Mouse (Mus musculus): ENCODE measurements at regions not wholly inside any gene's neighbourhood (a gene's known extent, or its start where the extent isn't known, plus 50 kb on each side); places are given as distances from the start of the nearest gene placed in this dataset.

- WGBS: 49% methylated on average over 5 of the region's 5 CpGs
- peak overlapping the region; percentile 4; the same call in 1 of the 2 replicates for H3K27ac ChIP-seq
- no peak overlapping the region for H3K4me3 ChIP-seq
- no peaks in the 10 kb centered on the region for H3K27me3 ChIP-seq (ENCODE audit: insufficient read depth, poor library complexity, severe bottlenecking)
- H3K4me1 ChIP-seq (replicated peaks): peaks cover 41% of the 10 kb centered on the region
- no peaks in the 10 kb centered on the region for H3K36me3 ChIP-seq
- no peak for DNase-seq (ENCODE audit: low spot score)
- H3K9me3 ChIP-seq: no peaks in the 10 kb centered on the region
These were observed 104.6 kb upstream of the Jun start for GRCm38 (mm10) chr4:95156451-95157271.

DNA sequence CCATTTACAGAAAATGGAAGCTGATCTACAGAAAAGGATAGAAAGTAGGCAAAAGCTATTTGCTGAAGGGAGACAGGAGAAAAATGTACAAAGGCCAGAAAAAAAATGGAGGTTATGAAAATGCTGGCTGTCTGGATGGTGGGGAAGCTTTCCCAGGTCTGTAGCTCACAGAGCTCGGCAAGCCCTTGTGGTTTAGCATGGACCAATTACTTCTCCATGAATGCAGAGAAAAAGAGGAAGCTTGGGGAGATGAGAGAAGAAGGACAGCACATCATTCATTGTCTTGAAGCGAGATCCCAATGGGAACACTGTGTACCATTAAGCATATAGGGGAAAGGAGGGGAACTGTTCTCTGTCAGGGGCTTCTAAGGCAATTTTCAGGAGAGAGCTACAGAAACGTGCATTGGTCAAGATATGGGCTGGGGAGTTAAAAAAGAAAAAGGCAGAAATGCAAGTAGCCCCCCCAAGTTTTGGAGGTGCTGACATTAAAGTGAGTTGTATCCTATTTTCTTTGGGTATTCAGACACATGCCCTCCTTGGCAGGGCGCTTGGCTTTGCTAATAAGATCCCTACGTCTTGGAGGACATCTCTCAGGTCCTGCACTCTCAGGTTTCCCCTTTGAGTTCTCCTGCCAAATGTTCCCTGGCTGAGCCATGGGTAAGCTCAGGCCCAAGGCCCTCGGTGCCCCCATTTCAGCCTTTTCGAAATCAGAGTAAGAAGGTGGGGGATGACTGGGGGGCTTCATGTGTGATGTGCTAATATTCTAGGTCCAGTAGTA lies 105.8 kb upstream of the Jun start:
- no peak for DNase-seq (ENCODE audit: low spot score)
- H3K4me1 ChIP-seq (replicated peaks): peaks cover 43% of the 10 kb centered on the region
- H3K9me3 ChIP-seq: no peaks in the 10 kb centered on the region
- no peak overlapping the region for H3K4me3 ChIP-seq
- H3K27me3 ChIP-seq (ENCODE audit: insufficient read depth, poor library complexity, severe bottlenecking): no peaks in the 10 kb centered on the region
- no peak overlapping the region for H3K27ac ChIP-seq
- 82% methylated on average over 7 of the region's 7 CpGs for WGBS
- H3K36me3 ChIP-seq: no peaks in the 10 kb centered on the region

GRCm38 (mm10) chr4:95158632-95159424 lies 106.8 kb upstream of the Jun start:
- 83% methylated on average over 6 of the region's 6 CpGs for WGBS

GRCm38 (mm10) chr4:95159821-95160220 lies 107.8 kb upstream of the Jun start:
- H3K36me3 ChIP-seq: no peaks in the 10 kb centered on the region
- no peaks in the 10 kb centered on the region for H3K27me3 ChIP-seq (ENCODE audit: insufficient read depth, poor library complexity, severe bottlenecking)
- DNase-seq (ENCODE audit: low spot score): no peak
- 97% methylated on average over 4 of the region's 4 CpGs for WGBS
- H3K4me1 ChIP-seq (replicated peaks): peaks cover 28% of the 10 kb centered on the region
- H3K27ac ChIP-seq: no peak overlapping the region
- no peak overlapping the region for H3K4me3 ChIP-seq
- no peaks in the 10 kb centered on the region for H3K9me3 ChIP-seq

More at GRCm38 (mm10) chr4:95158632-95159424, 106.8 kb upstream of the Jun start:
- no peaks in the 10 kb centered on the region for H3K27me3 ChIP-seq (ENCODE audit: insufficient read depth, poor library complexity, severe bottlenecking)
- no peaks in the 10 kb centered on the region for H3K36me3 ChIP-seq
- no peak overlapping the region for H3K27ac ChIP-seq
- no peaks in the 10 kb centered on the region for H3K9me3 ChIP-seq
- no peak overlapping the region for H3K4me3 ChIP-seq
- no peak for DNase-seq (ENCODE audit: low spot score)
- peaks cover 38% of the 10 kb centered on the region for H3K4me1 ChIP-seq (replicated peaks)

- H3K4me3 ChIP-seq: peak overlapping the region; percentile 68
- peak overlapping the region; percentile 94; the same call in 1 of the 2 replicates for H3K27ac ChIP-seq
- H3K27me3 ChIP-seq (ENCODE audit: insufficient read depth, poor library complexity, severe bottlenecking): no peaks in the 10 kb centered on the region
- H3K9me3 ChIP-seq: no peaks in the 10 kb centered on the region
- H3K4me1 ChIP-seq (replicated peaks): peaks cover 26% of the 10 kb centered on the region
- WGBS: 83% methylated on average over 3 of the region's 3 CpGs
- no peak for DNase-seq (ENCODE audit: low spot score)
- H3K36me3 ChIP-seq: no peaks in the 10 kb centered on the region
These were observed 108.4 kb upstream of the Jun start for GRCm38 (mm10) chr4:95160465-95160864.

DNA sequence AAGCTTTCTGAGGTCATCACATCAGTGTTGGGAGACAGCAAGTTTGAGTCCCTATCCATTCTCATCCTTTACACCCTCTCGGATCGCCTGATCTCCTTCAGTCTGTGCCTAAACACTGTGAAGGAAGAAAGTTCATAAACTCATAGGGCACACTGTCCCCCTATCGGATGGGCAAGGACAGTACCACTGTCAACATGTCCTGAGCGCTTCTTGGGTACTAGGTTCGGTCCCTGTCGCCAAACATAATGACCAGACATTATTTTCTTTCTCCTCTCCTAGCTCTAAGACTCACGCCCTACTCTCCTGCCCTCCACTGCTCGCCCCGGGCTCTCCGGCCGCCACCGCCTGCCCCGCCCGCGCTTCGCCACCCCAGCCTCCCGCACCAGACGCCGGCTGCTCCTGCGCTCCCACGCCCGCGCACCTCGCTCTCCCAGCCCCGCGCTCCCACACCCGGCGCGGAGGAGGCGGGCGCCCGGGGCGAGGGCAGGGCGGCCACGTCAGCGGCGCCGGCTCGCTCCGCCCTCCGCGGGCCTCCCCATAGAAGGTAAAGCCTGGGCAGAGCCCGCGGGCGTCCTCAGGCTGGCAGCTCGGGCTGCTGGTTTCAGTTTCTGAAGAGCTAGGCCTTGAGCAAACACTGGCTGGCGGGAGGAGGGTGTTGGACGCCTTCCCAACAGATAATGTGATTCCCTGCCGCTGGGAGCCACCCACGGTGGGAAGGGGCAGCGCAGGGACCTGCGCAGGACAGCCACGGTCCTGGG lies 109.1 kb upstream of the Jun start:
- H3K4me3 ChIP-seq: peak overlapping the region; percentile 68
- no peaks in the 10 kb centered on the region for H3K27me3 ChIP-seq (ENCODE audit: insufficient read depth, poor library complexity, severe bottlenecking)
- peak; percentile 81 for DNase-seq (ENCODE audit: low spot score)
- H3K4me1 ChIP-seq (replicated peaks): peaks cover 26% of the 10 kb centered on the region
- no peaks in the 10 kb centered on the region for H3K9me3 ChIP-seq
- under 1% methylated on average over 53 of the region's 53 CpGs for WGBS
- no peaks in the 10 kb centered on the region for H3K36me3 ChIP-seq
- peak overlapping the region; percentile 94 for H3K27ac ChIP-seq

- WGBS: 26% methylated on average over 7 of the region's 7 CpGs
- no peak for DNase-seq (ENCODE audit: low spot score)
These were observed 109.6 kb upstream of the Jun start for GRCm38 (mm10) chr4:95161670-95162020.

GRCm38 (mm10) chr4:95162386-95163090 lies 110.5 kb upstream of the Jun start:
- H3K4me3 ChIP-seq: no peak overlapping the region
- no peak overlapping the region for H3K27ac ChIP-seq
- 78% methylated on average over 9 of the region's 9 CpGs for WGBS
- no peaks in the 10 kb centered on the region for H3K27me3 ChIP-seq (ENCODE audit: insufficient read depth, poor library complexity, severe bottlenecking)
- H3K9me3 ChIP-seq: no peaks in the 10 kb centered on the region
- peaks cover 17% of the 10 kb centered on the region; the same call in 1 of the 2 replicates for H3K4me1 ChIP-seq (replicated peaks)
- no peak for DNase-seq (ENCODE audit: low spot score)
- H3K36me3 ChIP-seq: no peaks in the 10 kb centered on the region

More at GRCm38 (mm10) chr4:95161670-95162020, 109.6 kb upstream of the Jun start:
- Histone ChIP-seq H3K27ac (peak overlapping the region; percentile 94), H3K36me3 (no peaks in the 10 kb centered on the region), H3K4me3 (peak overlapping the region; percentile 68), H3K9me3 (no peaks in the 10 kb centered on the region), H3K4me1 (replicated peaks) (peaks cover 26% of the 10 kb centered on the region), H3K27me3 (ENCODE audit: insufficient read depth, poor library complexity, severe bottlenecking) (no peaks in the 10 kb centered on the region)

- WGBS: 82% methylated on average over 4 of the region's 4 CpGs
- no peak for DNase-seq (ENCODE audit: low spot score)
- Histone ChIP-seq H3K4me1 (replicated peaks) (peaks cover 14% of the 10 kb centered on the region; the same call in 1 of the 2 replicates), H3K27ac (no peak overlapping the region), H3K9me3 (no peaks in the 10 kb centered on the region), H3K36me3 (no peaks in the 10 kb centered on the region), H3K4me3 (no peak overlapping the region), H3K27me3 (ENCODE audit: insufficient read depth, poor library complexity, severe bottlenecking) (no peaks in the 10 kb centered on the region)
These were observed 111.4 kb upstream of the Jun start for GRCm38 (mm10) chr4:95163403-95163802.

DNA sequence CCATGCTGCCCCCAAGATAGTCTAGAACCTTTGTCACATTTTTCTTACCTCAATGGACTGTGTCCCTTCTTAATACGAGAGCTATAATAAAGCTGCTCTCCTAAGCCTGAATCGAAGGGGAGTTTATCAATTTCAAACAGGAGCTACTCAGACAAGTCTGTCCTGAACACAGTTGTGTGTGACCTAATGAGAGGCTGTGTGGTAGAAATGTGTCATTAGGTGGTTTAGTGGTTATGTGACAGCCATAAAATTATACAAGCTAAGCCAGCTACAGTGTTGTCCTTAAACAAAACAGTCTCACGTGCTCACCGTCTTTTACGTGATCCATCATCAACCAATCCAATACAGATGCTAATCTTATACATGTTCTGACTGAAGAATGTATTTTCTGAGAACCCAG lies 114.5 kb upstream of the Jun start:
- Histone ChIP-seq H3K4me3 (no peak overlapping the region), H3K27ac (no peak overlapping the region), H3K27me3 (ENCODE audit: insufficient read depth, poor library complexity, severe bottlenecking) (no peaks in the 10 kb centered on the region), H3K4me1 (replicated peaks) (peaks cover 4% of the 10 kb centered on the region; the same call in 1 of the 2 replicates), H3K9me3 (no peaks in the 10 kb centered on the region), H3K36me3 (no peaks in the 10 kb centered on the region)
- 93% methylated on average over 5 of the region's 5 CpGs for WGBS
- DNase-seq (ENCODE audit: low spot score): no peak

DNA sequence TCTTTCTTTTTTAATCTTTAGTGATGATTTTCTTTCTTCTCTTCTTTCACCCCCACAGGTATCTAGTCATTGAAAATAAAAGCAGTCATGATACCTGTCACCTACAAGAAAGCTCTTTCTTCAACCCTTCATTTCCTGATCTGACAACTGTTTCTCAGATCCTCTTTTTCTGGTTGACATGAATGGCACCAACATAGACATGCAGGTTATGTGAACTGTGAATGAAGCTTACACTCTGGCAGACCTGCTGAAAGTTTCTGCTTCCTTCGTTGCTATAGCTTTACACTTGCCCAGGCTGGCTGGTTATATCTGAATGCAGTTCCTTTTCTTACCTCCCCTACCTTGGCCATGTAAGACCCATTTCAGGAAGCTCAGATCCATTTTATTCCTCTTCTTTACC lies 115.2 kb upstream of the Jun start:
- DNase-seq (ENCODE audit: low spot score): no peak
- H3K4me1 ChIP-seq (replicated peaks): no peaks in the 10 kb centered on the region
- H3K27me3 ChIP-seq (ENCODE audit: insufficient read depth, poor library complexity, severe bottlenecking): no peaks in the 10 kb centered on the region
- H3K27ac ChIP-seq: no peak overlapping the region
- H3K9me3 ChIP-seq: no peaks in the 10 kb centered on the region
- WGBS: 86% methylated on average over 1 of the region's 1 CpGs
- no peaks in the 10 kb centered on the region for H3K36me3 ChIP-seq
- H3K4me3 ChIP-seq: no peak overlapping the region

All from hindbrain, embryonic 10.5 days (tissue).